Mouse (Mus musculus): Measurements from ENCODE around the gene Ddx19a. TPM values are rescaled to one million over a fixed set of nuclear protein-coding genes. Genes with fewer than 3 reads are reported as not detected.
"Not testable (repeated sequence)": the region's sequence is repeated elsewhere in the genome, so short reads cannot be mapped to it uniquely, and the experiment has no call there.

Ddx19a gene
- polyA plus RNA-seq, 1 experiment from 2014 or later, result 11.5 TPM

GRCm38 (mm10) chr8:110959906-110960305, 37.7 kb downstream of the Ddx19a start:
- WGBS, result 85% methylated on average over 6 of the region's 6 CpGs
- Histone ChIP-seq H3K27ac (ENCODE audit: low read length) (no peak overlapping the region), H3K9ac (ENCODE audit: low read depth, low read length) (no peak overlapping the region), H3K4me2 (ENCODE audit: low read depth, low read length) (no peak overlapping the region), H3K9me3 (ENCODE audit: control insufficient read depth, low read length) (no peaks in the 10 kb centered on the region), H3K4me1 (ENCODE audit: control insufficient read depth, insufficient read depth, low read length) (no peaks in the 10 kb centered on the region), H3K27me3 (replicated peaks; ENCODE audit: control insufficient read depth, insufficient read depth, low read length) (no peaks in the 10 kb centered on the region), H3K36me3 (ENCODE audit: control insufficient read depth, insufficient read depth, low read length) (no peaks in the 10 kb centered on the region), H3K4me3 (ENCODE audit: low read length) (no peak overlapping the region)
- no peak for ATAC-seq

GRCm38 (mm10) chr8:110959071-110959780, 38.4 kb downstream of the Ddx19a start:
- WGBS, result 91% methylated on average over 12 of the region's 12 CpGs
- Histone ChIP-seq H3K36me3 (ENCODE audit: control insufficient read depth, insufficient read depth, low read length) (no peaks in the 10 kb centered on the region), H3K4me2 (ENCODE audit: low read depth, low read length) (no peak overlapping the region), H3K27ac (ENCODE audit: low read length) (no peak overlapping the region), H3K4me3 (ENCODE audit: low read length) (no peak overlapping the region), H3K4me1 (ENCODE audit: control insufficient read depth, insufficient read depth, low read length) (no peaks in the 10 kb centered on the region), H3K27me3 (replicated peaks; ENCODE audit: control insufficient read depth, insufficient read depth, low read length) (no peaks in the 10 kb centered on the region), H3K9ac (ENCODE audit: low read depth, low read length) (no peak overlapping the region), H3K9me3 (ENCODE audit: control insufficient read depth, low read length) (no peaks in the 10 kb centered on the region)
- no peak for ATAC-seq

- not testable (repeated sequence) for H3K4me1 ChIP-seq (ENCODE audit: control insufficient read depth, insufficient read depth, low read length); H3K9ac ChIP-seq (ENCODE audit: low read depth, low read length); ATAC-seq; H3K27me3 ChIP-seq (replicated peaks; ENCODE audit: control insufficient read depth, insufficient read depth, low read length); H3K4me2 ChIP-seq (ENCODE audit: low read depth, low read length); H3K36me3 ChIP-seq (ENCODE audit: control insufficient read depth, insufficient read depth, low read length); H3K27ac ChIP-seq (ENCODE audit: low read length); H3K9me3 ChIP-seq (ENCODE audit: control insufficient read depth, low read length); H3K4me3 ChIP-seq (ENCODE audit: low read length)
- 93% methylated on average over 7 of the region's 7 CpGs for WGBS
These were observed 39.0 kb downstream of the Ddx19a start for GRCm38 (mm10) chr8:110958553-110958952.

- H3K27ac ChIP-seq (ENCODE audit: low read length), result no peak overlapping the region
- H3K9ac ChIP-seq (ENCODE audit: low read depth, low read length), result no peak overlapping the region
- no peaks in the 10 kb centered on the region for H3K36me3 ChIP-seq (ENCODE audit: control insufficient read depth, insufficient read depth, low read length)
- H3K4me3 ChIP-seq (ENCODE audit: low read length), result no peak overlapping the region
- no peak for ATAC-seq
- no peaks in the 10 kb centered on the region for H3K9me3 ChIP-seq (ENCODE audit: control insufficient read depth, low read length)
- WGBS, result 90% methylated on average over 5 of the region's 5 CpGs
- no peaks in the 10 kb centered on the region for H3K4me1 ChIP-seq (ENCODE audit: control insufficient read depth, insufficient read depth, low read length)
- no peaks in the 10 kb centered on the region for H3K27me3 ChIP-seq (replicated peaks; ENCODE audit: control insufficient read depth, insufficient read depth, low read length)
- no peak overlapping the region for H3K4me2 ChIP-seq (ENCODE audit: low read depth, low read length)
These were observed 39.5 kb downstream of the Ddx19a start for GRCm38 (mm10) chr8:110958135-110958534.

- no peaks in the 10 kb centered on the region for H3K36me3 ChIP-seq (ENCODE audit: control insufficient read depth, insufficient read depth, low read length)
- H3K27ac ChIP-seq (ENCODE audit: low read length), result no peak overlapping the region
- H3K4me3 ChIP-seq (ENCODE audit: low read length), result no peak overlapping the region
- ATAC-seq, result no peak
- no peaks in the 10 kb centered on the region for H3K27me3 ChIP-seq (replicated peaks; ENCODE audit: control insufficient read depth, insufficient read depth, low read length)
- H3K4me2 ChIP-seq (ENCODE audit: low read depth, low read length), result no peak overlapping the region
- H3K9me3 ChIP-seq (ENCODE audit: control insufficient read depth, low read length), result no peaks in the 10 kb centered on the region
- H3K4me1 ChIP-seq (ENCODE audit: control insufficient read depth, insufficient read depth, low read length), result no peaks in the 10 kb centered on the region
- 91% methylated on average over 19 of the region's 19 CpGs for WGBS
- peak overlapping the region; percentile 29; the same call in 1 of the 2 replicates for H3K9ac ChIP-seq (ENCODE audit: low read depth, low read length)
These were observed 40.1 kb downstream of the Ddx19a start for GRCm38 (mm10) chr8:110957471-110957870.

GRCm38 (mm10) chr8:110956619-110957450, 40.8 kb downstream of the Ddx19a start:
- no peaks in the 10 kb centered on the region for H3K4me1 ChIP-seq (ENCODE audit: control insufficient read depth, insufficient read depth, low read length)
- H3K9me3 ChIP-seq (ENCODE audit: control insufficient read depth, low read length), result no peaks in the 10 kb centered on the region
- WGBS, result 87% methylated on average over 15 of the region's 15 CpGs
- no peak overlapping the region for H3K9ac ChIP-seq (ENCODE audit: low read depth, low read length)
- no peak overlapping the region for H3K4me2 ChIP-seq (ENCODE audit: low read depth, low read length)
- H3K4me3 ChIP-seq (ENCODE audit: low read length), result no peak overlapping the region
- no peak overlapping the region for H3K27ac ChIP-seq (ENCODE audit: low read length)
- H3K27me3 ChIP-seq (replicated peaks; ENCODE audit: control insufficient read depth, insufficient read depth, low read length), result no peaks in the 10 kb centered on the region
- no peak for ATAC-seq
- H3K36me3 ChIP-seq (ENCODE audit: control insufficient read depth, insufficient read depth, low read length), result no peaks in the 10 kb centered on the region

GRCm38 (mm10) chr8:110954776-110955175, 42.8 kb downstream of the Ddx19a start:
- no peaks in the 10 kb centered on the region for H3K36me3 ChIP-seq (ENCODE audit: control insufficient read depth, insufficient read depth, low read length)
- no peak overlapping the region for H3K4me3 ChIP-seq (ENCODE audit: low read length)
- H3K9ac ChIP-seq (ENCODE audit: low read depth, low read length), result no peak overlapping the region
- no peak overlapping the region for H3K4me2 ChIP-seq (ENCODE audit: low read depth, low read length)
- no peaks in the 10 kb centered on the region for H3K27me3 ChIP-seq (replicated peaks; ENCODE audit: control insufficient read depth, insufficient read depth, low read length)
- no peak for ATAC-seq
- H3K9me3 ChIP-seq (ENCODE audit: control insufficient read depth, low read length), result no peaks in the 10 kb centered on the region
- WGBS, result 73% methylated on average over 8 of the region's 8 CpGs
- H3K4me1 ChIP-seq (ENCODE audit: control insufficient read depth, insufficient read depth, low read length), result no peaks in the 10 kb centered on the region
- no peak overlapping the region for H3K27ac ChIP-seq (ENCODE audit: low read length)

- H3K4me3 ChIP-seq (ENCODE audit: low read length), result no peak overlapping the region
- no peak overlapping the region for H3K4me2 ChIP-seq (ENCODE audit: low read depth, low read length)
- H3K36me3 ChIP-seq (ENCODE audit: control insufficient read depth, insufficient read depth, low read length), result no peaks in the 10 kb centered on the region
- no peak for ATAC-seq
- H3K27me3 ChIP-seq (replicated peaks; ENCODE audit: control insufficient read depth, insufficient read depth, low read length), result no peaks in the 10 kb centered on the region
- H3K9me3 ChIP-seq (ENCODE audit: control insufficient read depth, low read length), result no peaks in the 10 kb centered on the region
- no peak overlapping the region for H3K27ac ChIP-seq (ENCODE audit: low read length)
- 79% methylated on average over 17 of the region's 17 CpGs for WGBS
- H3K9ac ChIP-seq (ENCODE audit: low read depth, low read length), result no peak overlapping the region
- peaks cover 6% of the 10 kb centered on the region; the same call in 1 of the 2 replicates for H3K4me1 ChIP-seq (ENCODE audit: control insufficient read depth, insufficient read depth, low read length)
These were observed 47.5 kb downstream of the Ddx19a start for GRCm38 (mm10) chr8:110950065-110950484.

- WGBS, result 71% methylated on average over 4 of the region's 4 CpGs
- H3K27me3 ChIP-seq (replicated peaks; ENCODE audit: control insufficient read depth, insufficient read depth, low read length), result no peaks in the 10 kb centered on the region
- no peaks in the 10 kb centered on the region for H3K9me3 ChIP-seq (ENCODE audit: control insufficient read depth, low read length)
- H3K4me1 ChIP-seq (ENCODE audit: control insufficient read depth, insufficient read depth, low read length), result peaks cover 11% of the 10 kb centered on the region; the same call in 1 of the 2 replicates
- ATAC-seq, result no peak
- no peak overlapping the region for H3K4me2 ChIP-seq (ENCODE audit: low read depth, low read length)
- H3K4me3 ChIP-seq (ENCODE audit: low read length), result no peak overlapping the region
- no peaks in the 10 kb centered on the region for H3K36me3 ChIP-seq (ENCODE audit: control insufficient read depth, insufficient read depth, low read length)
- no peak overlapping the region for H3K27ac ChIP-seq (ENCODE audit: low read length)
- H3K9ac ChIP-seq (ENCODE audit: low read depth, low read length), result no peak overlapping the region
These were observed 51.9 kb downstream of the Ddx19a start for GRCm38 (mm10) chr8:110945716-110946115.
